Comparison of ENCODE assay signal across 26 mouse cellular contexts in the genomic region with DNA sequence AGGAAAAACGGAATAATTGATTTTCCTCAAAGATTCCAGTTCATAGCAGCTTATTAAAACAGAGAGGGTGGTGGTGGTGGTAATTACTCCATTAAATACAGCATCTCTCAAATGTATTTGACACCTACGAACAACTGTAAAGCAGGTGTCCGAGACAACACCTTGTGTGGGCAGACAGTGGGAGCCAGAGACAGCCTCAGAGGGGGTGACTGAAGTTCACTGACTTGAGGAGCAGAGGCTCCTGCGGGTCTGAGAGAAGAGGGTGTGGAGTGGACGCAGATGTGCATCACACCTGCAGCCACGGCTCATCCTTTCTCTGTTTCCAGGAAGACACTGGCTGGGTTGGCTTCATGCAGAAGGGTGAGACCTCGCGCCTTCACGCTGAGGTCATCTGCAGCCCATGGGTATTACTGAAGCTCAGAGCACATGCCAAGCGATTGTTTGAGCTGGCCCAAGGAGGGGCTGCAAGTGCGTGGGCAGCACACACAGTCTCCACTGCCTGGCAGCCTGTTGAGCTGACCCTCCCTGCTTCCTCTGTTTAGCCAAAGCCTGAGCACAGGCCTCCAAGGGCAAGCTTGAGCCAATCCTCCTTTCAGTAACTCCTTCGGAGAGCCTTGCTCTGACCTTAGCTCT.
DNase-seq lines count a peak whose midpoint lies in the region; ATAC-seq and TF ChIP-seq lines count a peak whose summit lies in the region.
"Had no signal": no experiment of that assay in that cellular context is flagged by ENCODE, and none has a peak within 500 bp of the region (broad histone marks: within the 10 kb centered on the region; RNA-seq: fewer than 3 reads in every experiment).

No protein-coding gene starts in this region.

- H3K4me1 ChIP-seq in hindbrain, embryonic 15.5 days (replicated peaks), result peaks cover 23% of the 10 kb centered on the region
- H3K4me1 ChIP-seq in hindbrain, embryonic 14.5 days (replicated peaks; ENCODE audit: control insufficient read depth, insufficient read depth, low read length), result no peaks in the 10 kb centered on the region
- no peaks in the 10 kb centered on the region for H3K4me1 ChIP-seq in lung, postnatal 0 days (ENCODE audit: insufficient read depth, low read depth, low read length)
- no peaks in the 10 kb centered on the region for H3K4me1 ChIP-seq in lung, adult 2 months (ENCODE audit: control insufficient read depth, insufficient read depth, low read length)
- peaks cover 37% of the 10 kb centered on the region for H3K4me1 ChIP-seq in limb, embryonic 13.5 days

- H3K4me2 ChIP-seq in hindbrain, embryonic 15.5 days, result no peak overlapping the region
- H3K4me2 ChIP-seq in hindbrain, embryonic 14.5 days (replicated peaks), result no peak overlapping the region
- H3K4me2 ChIP-seq in lung, postnatal 0 days (replicated peaks; ENCODE audit: low read depth, low read length), result no peak overlapping the region
- no peak overlapping the region for H3K4me2 ChIP-seq in limb, embryonic 13.5 days (replicated peaks)
- H3K4me2 ChIP-seq: heart, embryonic 15.5 days; liver, embryonic 11.5 days; neural tube, embryonic 15.5 days had no signal

- H3K27me3 ChIP-seq in hindbrain, embryonic 15.5 days, result no peaks in the 10 kb centered on the region
- no peaks in the 10 kb centered on the region for H3K27me3 ChIP-seq in hindbrain, embryonic 14.5 days (ENCODE audit: control insufficient read depth, insufficient read depth, low read length)
- H3K27me3 ChIP-seq in lung, postnatal 0 days (replicated peaks; ENCODE audit: insufficient read depth, low read length), result no peaks in the 10 kb centered on the region
- no peaks in the 10 kb centered on the region for H3K27me3 ChIP-seq in limb, embryonic 13.5 days
- H3K27me3 ChIP-seq: CH12.LX; neural tube, embryonic 15.5 days had no signal

- H3K9me3 ChIP-seq in hindbrain, embryonic 15.5 days, result no peaks in the 10 kb centered on the region
- H3K9me3 ChIP-seq in hindbrain, embryonic 14.5 days (ENCODE audit: control insufficient read depth, low read length), result no peaks in the 10 kb centered on the region
- H3K9me3 ChIP-seq in lung, postnatal 0 days (ENCODE audit: low read length), result no peaks in the 10 kb centered on the region
- no peaks in the 10 kb centered on the region for H3K9me3 ChIP-seq in limb, embryonic 13.5 days
- H3K9me3 ChIP-seq: heart, embryonic 15.5 days; neural tube, embryonic 15.5 days had no signal

- 76% methylated on average over 12 of the region's 12 CpGs for WGBS in hindbrain, embryonic 15.5 days
- whole genome bisulfite sequencing in hindbrain, embryonic 14.5 days, result 75% methylated on average over 12 of the region's 12 CpGs
- WGBS in lung, postnatal 0 days, result 71% methylated on average over 12 of the region's 12 CpGs
- WGBS in lung, adult 2 months, result 64% methylated on average over 12 of the region's 12 CpGs
- WGBS in limb, embryonic 13.5 days, result 67% methylated on average over 12 of the region's 12 CpGs

- intact Hi-C loops in gastrocnemius, adult 2 months (cut with DNase I), result no loop called here
- intact Hi-C loops in gastrocnemius, postnatal 36 days (cut with DNase I), result no loop called here

- TF ChIP-seq CTCF in gastrocnemius, adult 2 months (IDR thresholded peaks at IDR 0.05), result no peak
- no peak for TF ChIP-seq CTCF in lung, postnatal 0 days (IDR thresholded peaks at IDR 0.05)
- TF ChIP-seq CTCF in lung, adult 2 months (IDR thresholded peaks at IDR 0.05; ENCODE audit: insufficient read depth, low read length), result no peak

- no peaks in the 10 kb centered on the region for H3K36me3 ChIP-seq in hindbrain, embryonic 15.5 days
- H3K36me3 ChIP-seq in hindbrain, embryonic 14.5 days (replicated peaks; ENCODE audit: control insufficient read depth, insufficient read depth), result no peaks in the 10 kb centered on the region
- no peaks in the 10 kb centered on the region; the same call in 1 of the 2 replicates for H3K36me3 ChIP-seq in lung, postnatal 0 days (ENCODE audit: insufficient read depth, low read length)
- H3K36me3 ChIP-seq in limb, embryonic 13.5 days, result peaks cover 72% of the 10 kb centered on the region
- H3K36me3 ChIP-seq: heart, embryonic 15.5 days; neural tube, embryonic 15.5 days had no signal

- ATAC-seq in hindbrain, embryonic 15.5 days (ENCODE audit: low FRiP score, low read depth), result 0 out of 2 replicates have a peak, but pooled peaks have one; percentile 39
- no peak for ATAC-seq in hindbrain, embryonic 14.5 days (ENCODE audit: low FRiP score)
- peak; percentile 72 for ATAC-seq in lung, postnatal 0 days
- ATAC-seq in limb, embryonic 13.5 days (ENCODE audit: low FRiP score, low read depth), result peak; percentile 54; the same call in 1 of the 2 replicates
- ATAC-seq: activated CD4-positive, CD25-positive, alpha-beta regulatory T cell, adult 4 months; forebrain, postnatal 0 days; intestine, embryonic 16.5 days had no signal

- TF ChIP-seq POLR2A in lung, adult 2 months (IDR thresholded peaks at IDR 0.05; ENCODE audit: borderline replicate concordance, extremely low read depth, low read depth, low read length), result no peak

- peak; percentile 55 for DNase-seq in gastrocnemius, adult 2 months
- no peak for DNase-seq in gastrocnemius, postnatal 36 days
- no peak for DNase-seq in hindbrain, embryonic 14.5 days (ENCODE audit: low spot score)
- DNase-seq in lung, postnatal 0 days (ENCODE audit: low spot score), result peak; percentile 9
- no peak for DNase-seq in lung, adult 2 months
- DNase-seq in cerebellum, adult 9-10 months, result no peak
- DNase-seq: adrenal gland, adult 2 months; adrenal gland, postnatal 36 days; cerebellum, adult 18-20 months; forebrain, postnatal 0 days; kidney, adult 9 months; kidney, postnatal 14 days; layer of hippocampus, adult 9-11 months; right cerebral cortex, postnatal 25 days; spleen, adult 18-20 months; thymus, adult 18-20 months; thymus, postnatal 25 days had no signal

- TF ChIP-seq EP300 in lung, postnatal 0 days (IDR thresholded peaks at IDR 0.05), result no peak

- no peak overlapping the region for H3K9ac ChIP-seq in hindbrain, embryonic 15.5 days
- no peak overlapping the region for H3K9ac ChIP-seq in hindbrain, embryonic 14.5 days
- no peak overlapping the region for H3K9ac ChIP-seq in lung, postnatal 0 days (replicated peaks; ENCODE audit: low read depth)
- no peak overlapping the region for H3K9ac ChIP-seq in limb, embryonic 13.5 days
- H3K9ac ChIP-seq: forebrain, postnatal 0 days; heart, embryonic 15.5 days; neural tube, embryonic 15.5 days had no signal

- peak overlapping the region; percentile 59 for H3K27ac ChIP-seq in gastrocnemius, adult 2 months
- peak overlapping the region; percentile 42; the same call in 1 of the 2 replicates for H3K27ac ChIP-seq in hindbrain, embryonic 15.5 days (replicated peaks)
- H3K27ac ChIP-seq in hindbrain, embryonic 14.5 days, result no peak overlapping the region
- no peak overlapping the region for H3K27ac ChIP-seq in lung, postnatal 0 days (ENCODE audit: low read length)
- peak overlapping the region; percentile 55; the same call in 1 of the 2 replicates for H3K27ac ChIP-seq in limb, embryonic 13.5 days
- H3K27ac ChIP-seq: heart, embryonic 15.5 days had no signal

- no peak overlapping the region for H3K4me3 ChIP-seq in gastrocnemius, adult 2 months
- H3K4me3 ChIP-seq in hindbrain, embryonic 15.5 days, result no peak overlapping the region
- H3K4me3 ChIP-seq in hindbrain, embryonic 14.5 days (replicated peaks; ENCODE audit: low read length), result no peak overlapping the region
- H3K4me3 ChIP-seq in lung, postnatal 0 days (ENCODE audit: low read depth, low read length), result no peak overlapping the region
- no peak overlapping the region for H3K4me3 ChIP-seq in lung, adult 2 months (replicated peaks; ENCODE audit: extremely low read depth, low read depth, low read length)
- no peak overlapping the region for H3K4me3 ChIP-seq in limb, embryonic 13.5 days
- H3K4me3 ChIP-seq: erythroblast, embryonic 14.5 days; heart, embryonic 15.5 days; neural tube, embryonic 15.5 days had no signal

Comparison
In these comparisons a context has a peak if more than half of its experiments do, and no peak if none do; other contexts are left out.
1. DNase-seq: peak in gastrocnemius, adult 2 months (single experiment) and lung, postnatal 0 days (single experiment); none in gastrocnemius, postnatal 36 days (0 of 2), hindbrain, embryonic 14.5 days (single experiment), lung, adult 2 months (single experiment) and cerebellum, adult 9-10 months (single experiment).
2. H3K27ac ChIP-seq: peak in gastrocnemius, adult 2 months (single experiment), hindbrain, embryonic 15.5 days (single experiment) and limb, embryonic 13.5 days (single experiment); none in hindbrain, embryonic 14.5 days (single experiment) and lung, postnatal 0 days (single experiment).